Mouse (Mus musculus): ENCODE results near the gene Hddc3. TPM values are rescaled to one million over a fixed set of nuclear protein-coding genes. Genes with fewer than 3 reads are reported as not detected.

Hddc3 gene
- polyA plus RNA-seq, 2 experiments: 2.8 to 5.3 TPM

DNA sequence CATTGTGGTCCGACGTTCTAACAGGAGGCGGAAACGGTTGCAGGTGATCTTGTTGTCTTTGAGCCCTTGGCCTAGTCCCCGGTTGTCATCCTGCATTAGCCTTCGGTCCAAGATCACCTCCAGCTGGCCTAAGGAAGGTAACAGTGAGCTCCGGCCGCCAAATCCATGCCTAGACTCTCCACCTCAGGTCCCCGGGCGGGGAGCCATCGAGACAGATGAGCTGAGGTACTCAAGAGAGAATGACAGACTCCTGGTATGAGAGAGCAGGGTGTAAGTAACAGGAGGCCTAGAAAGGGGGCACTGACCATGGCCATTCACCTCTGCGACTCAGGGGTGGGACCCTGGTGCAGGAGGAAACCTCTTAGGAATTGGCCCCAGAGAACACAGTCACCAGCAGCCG lies 13.4 kb downstream of the Hddc3 start:
- H3K9me3 ChIP-seq (ENCODE audit: control insufficient read depth, low read length): no peaks in the 10 kb centered on the region
- WGBS (ENCODE audit: insufficient replicate concordance): 82% methylated on average over 13 of the region's 13 CpGs
- no peaks in the 10 kb centered on the region for H3K36me3 ChIP-seq (replicated peaks; ENCODE audit: control insufficient read depth, insufficient read depth, low read depth)
- no peak for ATAC-seq (ENCODE audit: insufficient read depth)
- no peak for TF ChIP-seq CTCF (IDR thresholded peaks at IDR 0.05; ENCODE audit: low read depth)
- no peak for TF ChIP-seq EP300 (IDR thresholded peaks at IDR 0.05; ENCODE audit: low read depth)
- H3K27me3 ChIP-seq (ENCODE audit: control insufficient read depth, insufficient read depth, low read length): no peaks in the 10 kb centered on the region
- H3K4me3 ChIP-seq (ENCODE audit: insufficient read depth in 1 of 2, low read depth in 2 of 2, low read length in 2 of 2): no peak overlapping the region
- no peak overlapping the region for H3K27ac ChIP-seq
- H3K4me1 ChIP-seq (replicated peaks; ENCODE audit: control insufficient read depth in 2 of 2, insufficient read depth in 2 of 2, low read length in 1 of 2): no peaks in the 10 kb centered on the region
- H3K9ac ChIP-seq (replicated peaks): no peak overlapping the region
- H3K4me2 ChIP-seq (ENCODE audit: low read depth): no peak overlapping the region
- no peak for DNase-seq (ENCODE audit: low read depth in 3 of 3, low spot score in 3 of 3)

DNA sequence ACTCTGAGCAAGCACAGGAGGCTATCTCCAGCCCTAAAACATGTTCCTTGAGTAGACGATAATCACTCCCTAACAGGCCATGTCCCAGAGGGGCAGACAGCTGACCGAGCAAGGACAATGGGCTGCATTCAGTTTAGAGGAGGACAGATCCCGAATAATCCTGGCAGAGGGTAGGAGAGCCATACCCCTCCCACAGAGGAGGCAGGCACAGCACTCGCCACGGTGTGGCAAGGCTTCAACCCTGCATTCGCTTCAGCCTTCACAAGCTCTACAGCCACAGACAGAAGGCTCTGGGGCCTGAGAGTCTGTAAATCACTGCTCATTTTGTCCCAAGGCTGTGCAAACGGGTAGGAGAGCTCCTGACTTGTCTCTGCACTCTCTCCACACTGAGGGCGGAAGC lies 14.3 kb downstream of the Hddc3 start:
- Histone ChIP-seq H3K9ac (replicated peaks) (no peak overlapping the region), H3K36me3 (replicated peaks; ENCODE audit: control insufficient read depth, insufficient read depth, low read depth) (no peaks in the 10 kb centered on the region), H3K4me3 (ENCODE audit: insufficient read depth in 1 of 2, low read depth in 2 of 2, low read length in 2 of 2) (no peak overlapping the region), H3K9me3 (ENCODE audit: control insufficient read depth, low read length) (no peaks in the 10 kb centered on the region), H3K27ac (no peak overlapping the region), H3K4me2 (ENCODE audit: low read depth) (no peak overlapping the region), H3K4me1 (replicated peaks; ENCODE audit: control insufficient read depth in 2 of 2, insufficient read depth in 2 of 2, low read length in 1 of 2) (no peaks in the 10 kb centered on the region), H3K27me3 (ENCODE audit: control insufficient read depth, insufficient read depth, low read length) (no peaks in the 10 kb centered on the region)
- DNase-seq (ENCODE audit: low read depth in 3 of 3, low spot score in 3 of 3) (no peak), ATAC-seq (ENCODE audit: insufficient read depth) (no peak)
- TF ChIP-seq CTCF (IDR thresholded peaks at IDR 0.05; ENCODE audit: low read depth): no peak
- no peak for TF ChIP-seq EP300 (IDR thresholded peaks at IDR 0.05; ENCODE audit: low read depth)
- 66% methylated on average over 8 of the region's 8 CpGs for WGBS (ENCODE audit: insufficient replicate concordance)

GRCm38 (mm10) chr7:80358039-80358438 lies 15.1 kb downstream of the Hddc3 start:
- no peaks in the 10 kb centered on the region for H3K27me3 ChIP-seq (ENCODE audit: control insufficient read depth, insufficient read depth, low read length)
- H3K36me3 ChIP-seq (replicated peaks; ENCODE audit: control insufficient read depth, insufficient read depth, low read depth): no peaks in the 10 kb centered on the region
- no peak overlapping the region for H3K4me2 ChIP-seq (ENCODE audit: low read depth)
- no peak overlapping the region for H3K9ac ChIP-seq (replicated peaks)
- 73% methylated on average over 4 of the region's 4 CpGs for WGBS (ENCODE audit: insufficient replicate concordance)
- ATAC-seq (ENCODE audit: insufficient read depth) (no peak), DNase-seq (ENCODE audit: low read depth in 3 of 3, low spot score in 3 of 3) (no peak)
- H3K4me3 ChIP-seq (ENCODE audit: insufficient read depth in 1 of 2, low read depth in 2 of 2, low read length in 2 of 2): no peak overlapping the region
- no peaks in the 10 kb centered on the region for H3K4me1 ChIP-seq (replicated peaks; ENCODE audit: control insufficient read depth in 2 of 2, insufficient read depth in 2 of 2, low read length in 1 of 2)
- H3K9me3 ChIP-seq (ENCODE audit: control insufficient read depth, low read length): no peaks in the 10 kb centered on the region
- H3K27ac ChIP-seq: no peak overlapping the region
- TF ChIP-seq CTCF (IDR thresholded peaks at IDR 0.05; ENCODE audit: low read depth): no peak
- TF ChIP-seq EP300 (IDR thresholded peaks at IDR 0.05; ENCODE audit: low read depth): no peak

DNA sequence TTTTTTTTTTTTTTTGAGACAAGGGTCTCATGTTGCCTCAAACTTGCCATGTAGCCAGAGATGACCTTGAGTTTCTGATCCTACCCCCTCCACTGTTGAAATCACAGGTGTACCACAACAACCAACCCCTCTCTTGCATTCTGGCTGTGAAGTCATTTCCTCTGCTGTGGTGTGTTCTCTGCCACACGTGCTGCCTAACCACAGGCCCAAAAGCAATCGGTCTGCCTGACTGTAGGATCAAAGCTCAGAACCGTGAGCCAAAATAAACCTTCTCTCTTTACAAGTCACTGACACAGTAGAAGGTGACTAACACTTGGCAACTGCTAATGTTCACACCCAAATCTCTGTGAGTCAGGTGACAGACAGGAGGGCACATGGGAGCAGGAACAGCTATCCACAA lies 17.5 kb downstream of the Hddc3 start:
- Histone ChIP-seq H3K36me3 (replicated peaks; ENCODE audit: control insufficient read depth, insufficient read depth, low read depth) (no peaks in the 10 kb centered on the region), H3K4me3 (ENCODE audit: insufficient read depth in 1 of 2, low read depth in 2 of 2, low read length in 2 of 2) (no peak overlapping the region), H3K27ac (no peak overlapping the region), H3K4me1 (replicated peaks; ENCODE audit: control insufficient read depth in 2 of 2, insufficient read depth in 2 of 2, low read length in 1 of 2) (no peaks in the 10 kb centered on the region), H3K9ac (replicated peaks) (no peak overlapping the region), H3K9me3 (ENCODE audit: control insufficient read depth, low read length) (no peaks in the 10 kb centered on the region), H3K4me2 (ENCODE audit: low read depth) (no peak overlapping the region), H3K27me3 (ENCODE audit: control insufficient read depth, insufficient read depth, low read length) (no peaks in the 10 kb centered on the region)
- TF ChIP-seq CTCF (IDR thresholded peaks at IDR 0.05; ENCODE audit: low read depth): no peak
- no peak for TF ChIP-seq EP300 (IDR thresholded peaks at IDR 0.05; ENCODE audit: low read depth)
- WGBS (ENCODE audit: insufficient replicate concordance): 40% methylated on average over 3 of the region's 3 CpGs
- ATAC-seq (ENCODE audit: insufficient read depth) (no peak), DNase-seq (ENCODE audit: low read depth in 3 of 3, low spot score in 3 of 3) (no peak)

GRCm38 (mm10) chr7:80365759-80366158 lies 22.9 kb downstream of the Hddc3 start:
- Histone ChIP-seq H3K9ac (replicated peaks) (no peak overlapping the region), H3K27me3 (ENCODE audit: control insufficient read depth, insufficient read depth, low read length) (peaks cover 8% of the 10 kb centered on the region), H3K36me3 (replicated peaks; ENCODE audit: control insufficient read depth, insufficient read depth, low read depth) (no peaks in the 10 kb centered on the region), H3K4me1 (replicated peaks; ENCODE audit: control insufficient read depth in 2 of 2, insufficient read depth in 2 of 2, low read length in 1 of 2) (peaks cover 0 to 7% of the 10 kb centered on the region in 2 experiments; a peak in 1 of 4 replicates), H3K4me3 (ENCODE audit: insufficient read depth in 1 of 2, low read depth in 2 of 2, low read length in 2 of 2) (no peak overlapping the region), H3K27ac (no peak overlapping the region), H3K4me2 (ENCODE audit: low read depth) (no peak overlapping the region), H3K9me3 (ENCODE audit: control insufficient read depth, low read length) (no peaks in the 10 kb centered on the region)
- DNase-seq (ENCODE audit: low read depth in 3 of 3, low spot score in 3 of 3) (no peak), ATAC-seq (ENCODE audit: insufficient read depth) (no peak)
- 67% methylated on average over 2 of the region's 2 CpGs for WGBS (ENCODE audit: insufficient replicate concordance)
- TF ChIP-seq CTCF (IDR thresholded peaks at IDR 0.05; ENCODE audit: low read depth): no peak
- no peak for TF ChIP-seq EP300 (IDR thresholded peaks at IDR 0.05; ENCODE audit: low read depth)

Data from liver, embryonic 14.5 days (tissue).